Mouse (Mus musculus): ENCODE results near the gene Akp3.

Akp3 gene

DNA sequence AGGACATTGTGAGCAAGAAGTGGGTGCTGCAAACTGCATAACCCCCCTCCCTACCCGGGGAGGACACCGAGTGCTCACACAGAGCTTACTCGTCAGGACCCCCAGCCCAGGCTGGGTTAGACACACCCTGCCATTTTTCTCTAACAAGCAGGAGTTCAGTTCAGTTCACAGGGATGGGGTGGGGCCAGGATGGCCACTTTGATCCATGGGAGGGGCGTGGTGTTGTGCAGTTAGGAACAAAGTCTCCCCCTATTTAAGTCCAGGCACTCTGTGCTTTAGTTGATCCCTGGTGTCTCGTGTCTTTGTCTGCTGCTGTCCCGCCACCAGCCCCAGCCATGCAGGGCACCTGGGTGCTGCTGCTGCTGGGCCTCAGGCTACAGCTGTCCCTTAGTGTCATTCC is at the start of gene Akp3:
Gene Akp3 (plus strand): TSS at position 301 of the 400 bp plus-strand sequence.
- no peak for DNase-seq (ENCODE audit: low spot score)

DNA sequence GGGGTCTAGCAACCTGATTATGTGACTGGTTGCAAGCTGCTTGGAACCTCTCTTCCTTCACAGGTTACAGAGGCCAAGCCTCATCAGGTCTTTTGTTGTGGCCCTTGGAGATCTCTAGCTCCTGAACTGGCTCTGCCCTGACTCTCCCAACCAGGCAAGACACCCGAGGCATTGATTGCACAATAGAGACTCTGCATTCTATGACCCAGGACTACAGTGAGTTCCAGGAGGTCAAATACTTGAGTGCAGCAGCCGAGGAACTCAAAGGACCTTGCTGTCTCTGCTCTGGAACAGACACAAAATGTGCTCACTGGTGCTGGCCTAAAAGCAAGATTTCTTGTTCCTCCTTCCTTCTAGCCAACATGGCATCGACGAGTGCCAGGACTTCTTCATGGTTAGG is 38.6 kb upstream of the Akp3 start:
- no peak for DNase-seq (ENCODE audit: low spot score)

DNA sequence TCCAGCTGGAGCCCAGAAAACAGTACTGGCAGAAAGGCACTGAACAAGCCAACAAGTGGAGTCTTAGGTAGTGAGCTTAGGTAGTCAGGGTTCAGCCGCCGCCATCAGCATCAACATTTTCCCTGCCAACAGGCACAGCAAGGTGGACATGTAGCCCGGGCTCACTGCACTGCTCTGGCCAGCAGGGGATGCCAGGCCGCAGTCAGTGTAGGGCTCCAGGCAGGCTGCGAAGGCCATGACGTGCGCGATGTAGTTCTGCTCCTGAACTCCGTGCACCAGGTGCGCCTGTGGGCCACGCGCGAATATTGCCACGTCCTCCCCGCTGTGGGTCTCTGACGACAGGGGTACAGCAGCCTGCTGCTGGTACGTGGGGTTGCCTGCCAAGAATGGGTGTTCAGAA is 37.8 kb upstream of the Akp3 start:
- no peak for DNase-seq (ENCODE audit: low spot score)

DNA sequence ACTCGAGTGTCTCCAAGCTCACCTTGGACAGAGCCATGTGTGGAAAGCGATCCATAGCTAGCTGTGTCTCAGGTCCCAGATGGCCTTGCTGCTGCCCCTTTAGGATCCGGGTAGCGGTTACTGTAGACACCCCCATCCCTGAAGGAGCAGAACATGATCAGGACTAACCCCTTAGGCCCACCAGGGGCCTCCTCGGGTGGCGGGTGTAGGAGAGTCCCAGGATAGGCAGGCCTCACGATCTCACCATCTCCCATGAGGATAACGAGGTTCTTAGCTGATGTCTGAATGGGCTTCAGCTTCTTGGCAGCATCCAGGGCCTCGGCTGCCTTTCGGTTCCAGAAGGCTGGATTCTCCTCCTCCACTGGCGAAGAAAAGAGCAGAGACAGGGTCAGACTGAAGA is 35.5 kb upstream of the Akp3 start:
- DNase-seq (ENCODE audit: low spot score) = no peak

DNA sequence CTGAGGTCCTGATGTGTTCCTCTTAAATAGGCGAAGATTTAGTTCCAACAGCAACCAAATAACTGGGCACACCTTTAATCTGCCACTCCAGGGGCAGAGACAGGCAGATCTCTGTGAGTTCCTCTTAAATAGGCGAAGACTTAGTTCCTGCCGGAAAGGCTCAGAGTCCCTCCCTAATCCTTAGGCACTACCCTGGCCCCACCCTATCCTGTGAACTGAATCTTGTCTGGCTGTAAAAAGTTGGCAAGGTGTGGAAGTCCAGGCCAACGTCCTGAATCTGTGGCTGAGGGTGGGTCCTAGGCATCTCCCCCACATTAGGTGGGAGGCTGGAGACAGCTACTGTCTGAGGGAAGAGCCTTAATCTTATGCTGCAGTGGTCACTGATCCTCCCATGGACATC is 34.9 kb upstream of the Akp3 start, which contains the start of gene Alppl2:
Gene Alppl2 (minus strand): TSS at position 101 of the 400 bp plus-strand sequence.
- no peak for DNase-seq (ENCODE audit: low spot score)

DNA sequence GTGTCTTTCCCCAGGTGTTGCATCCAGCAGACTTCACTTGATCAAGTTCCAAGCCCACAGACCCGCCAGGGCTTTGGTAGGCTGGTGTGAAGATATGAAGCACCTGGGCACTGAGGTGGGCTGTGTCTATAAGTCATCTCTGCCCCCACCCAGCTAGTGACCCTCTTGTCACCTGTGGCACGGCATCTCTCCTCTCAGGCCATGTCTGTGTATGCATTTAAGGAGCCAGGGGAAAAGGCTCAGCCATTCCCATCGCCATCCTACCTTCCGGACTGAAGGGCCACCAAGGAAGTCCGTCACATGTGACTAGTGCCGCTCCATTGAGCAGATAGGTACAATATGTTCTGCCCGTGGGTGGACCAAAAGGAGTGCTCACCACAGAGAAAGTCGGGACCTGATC is 29.1 kb upstream of the Akp3 start:
- DNase-seq (ENCODE audit: low spot score) = no peak

DNA sequence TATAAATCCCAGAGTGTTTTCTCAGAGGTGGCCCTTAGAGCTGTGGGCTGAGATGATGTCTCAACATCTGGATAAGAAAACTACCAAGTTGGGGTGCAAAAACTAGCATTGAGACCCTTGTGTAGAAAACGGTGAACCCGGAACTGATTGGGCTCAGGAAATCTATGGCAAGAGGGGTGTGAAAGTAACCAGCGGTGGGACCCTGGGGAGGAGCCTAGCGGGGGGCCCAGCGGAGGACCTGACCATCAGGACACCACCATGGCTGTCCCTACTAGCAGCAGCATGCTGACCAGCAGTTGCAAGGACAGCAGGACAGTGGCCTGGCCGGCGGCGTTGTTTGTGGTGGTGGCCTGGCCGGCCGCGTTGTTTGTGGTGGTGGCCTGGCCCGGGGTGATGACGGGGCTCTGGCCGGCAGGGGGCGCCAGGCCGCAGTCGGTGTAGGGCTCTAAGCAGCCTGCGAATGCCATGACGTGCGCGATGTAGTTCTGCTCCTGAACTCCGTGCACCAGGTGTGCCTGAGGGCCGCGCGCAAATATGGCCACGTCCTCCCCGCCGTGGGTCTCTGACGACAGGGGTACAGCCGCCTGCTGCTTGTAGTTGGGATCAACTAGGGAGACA is 26.3 kb upstream of the Akp3 start:
- DNase-seq (ENCODE audit: low spot score) = peak; percentile 15

DNA sequence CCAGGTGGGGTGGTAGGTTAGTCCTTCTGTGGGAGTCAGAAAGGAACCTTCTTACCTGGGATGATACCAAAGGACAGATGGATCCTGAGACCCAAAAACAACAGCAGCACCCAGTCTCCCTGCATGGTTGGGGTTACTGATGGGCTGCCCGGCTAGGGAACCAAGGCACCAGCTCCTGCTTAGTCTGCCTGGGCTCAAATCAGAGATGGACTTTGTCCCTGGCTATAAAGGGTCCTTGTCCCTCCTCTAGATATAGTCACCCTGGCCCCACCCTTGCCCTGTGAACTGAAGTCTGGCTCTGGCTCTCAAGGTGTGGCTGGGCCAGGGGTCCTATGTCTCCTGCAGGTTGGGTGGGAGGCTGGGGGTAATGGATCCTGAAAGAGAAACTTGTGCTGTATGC is 23.4 kb upstream of the Akp3 start, which contains the start of gene Alpi:
Gene Alpi (minus strand): TSS at position 196 of the 400 bp plus-strand sequence.
- DNase-seq (ENCODE audit: low spot score) = no peak

DNA sequence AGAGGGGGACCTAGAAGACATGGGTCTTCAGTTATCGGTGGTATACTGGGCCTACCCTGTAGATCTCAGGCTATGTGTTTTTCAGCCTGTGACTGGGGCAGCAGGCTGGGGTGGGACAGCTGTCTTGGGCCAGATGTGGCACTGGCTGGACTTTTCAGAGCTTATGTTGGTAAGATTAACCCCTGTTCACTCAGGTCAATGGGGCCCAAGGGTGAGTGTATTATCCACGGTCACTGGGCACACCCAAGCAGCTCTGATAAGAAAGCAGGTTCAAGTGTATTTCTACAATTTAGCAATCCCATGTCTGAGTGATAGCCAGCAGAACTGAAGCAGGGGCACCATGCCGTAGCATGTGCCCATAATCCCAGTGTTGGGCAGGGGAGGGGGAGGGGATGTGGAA is 22.7 kb upstream of the Akp3 start:
- no peak for DNase-seq (ENCODE audit: low spot score)

DNA sequence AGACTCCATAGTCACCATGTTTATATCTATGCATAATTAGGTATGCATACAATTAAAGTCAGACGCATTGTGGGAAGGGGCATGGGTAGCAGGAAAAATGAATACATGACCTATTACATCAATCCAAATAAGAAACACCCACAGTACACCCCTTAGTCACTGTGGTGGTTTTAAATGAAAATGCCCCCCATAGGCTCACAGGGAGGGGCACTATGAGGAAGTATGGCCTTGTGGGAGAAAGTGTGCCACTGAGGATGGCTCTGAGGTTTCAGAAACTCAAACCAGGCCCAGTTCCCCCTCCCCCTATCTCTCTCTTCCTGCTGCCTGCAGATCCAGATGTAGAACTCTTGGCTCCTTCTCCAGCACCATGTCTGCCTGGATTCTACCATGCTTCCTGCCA is 20.8 kb upstream of the Akp3 start:
- no peak for DNase-seq (ENCODE audit: low spot score)

DNA sequence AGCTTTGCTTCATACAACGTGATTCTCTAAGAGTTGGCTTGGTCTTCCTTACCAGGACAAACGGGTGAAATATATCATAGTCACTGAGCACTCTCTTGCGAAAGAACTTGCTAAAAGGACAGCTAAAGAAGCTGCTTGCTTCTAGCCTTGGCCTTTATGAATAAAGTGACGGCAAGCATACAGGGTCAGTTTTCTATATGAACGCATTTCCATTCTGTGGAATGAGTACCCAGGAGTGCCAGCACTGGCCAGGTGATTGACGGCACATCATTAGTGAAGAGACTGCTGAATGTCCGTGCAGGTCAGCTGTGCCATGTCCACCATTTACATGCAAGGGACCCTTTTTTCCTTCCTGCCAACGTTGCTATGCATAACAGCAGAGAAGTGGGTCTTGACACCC is 18.2 kb upstream of the Akp3 start:
- no peak for DNase-seq (ENCODE audit: low spot score)

DNA sequence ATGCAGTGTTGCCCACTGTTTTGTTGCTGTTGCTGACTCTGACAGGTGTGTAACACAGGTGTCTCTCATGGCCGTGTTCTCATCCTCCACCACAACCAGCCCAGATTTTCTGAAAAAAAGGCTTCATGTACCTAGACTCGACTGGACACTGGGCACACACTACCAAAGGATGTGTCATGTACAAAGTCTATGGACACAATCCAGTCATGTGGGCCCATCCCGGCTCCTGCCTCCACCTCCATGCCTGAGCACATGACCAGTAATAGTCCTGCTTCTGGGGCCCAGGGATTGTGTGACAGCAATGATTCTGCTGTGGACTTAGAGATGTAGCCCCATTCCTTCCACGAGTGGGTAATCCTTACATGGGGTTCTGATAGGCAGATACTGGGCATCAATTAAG is 16.2 kb upstream of the Akp3 start:
- DNase-seq (ENCODE audit: low spot score) = no peak

DNA sequence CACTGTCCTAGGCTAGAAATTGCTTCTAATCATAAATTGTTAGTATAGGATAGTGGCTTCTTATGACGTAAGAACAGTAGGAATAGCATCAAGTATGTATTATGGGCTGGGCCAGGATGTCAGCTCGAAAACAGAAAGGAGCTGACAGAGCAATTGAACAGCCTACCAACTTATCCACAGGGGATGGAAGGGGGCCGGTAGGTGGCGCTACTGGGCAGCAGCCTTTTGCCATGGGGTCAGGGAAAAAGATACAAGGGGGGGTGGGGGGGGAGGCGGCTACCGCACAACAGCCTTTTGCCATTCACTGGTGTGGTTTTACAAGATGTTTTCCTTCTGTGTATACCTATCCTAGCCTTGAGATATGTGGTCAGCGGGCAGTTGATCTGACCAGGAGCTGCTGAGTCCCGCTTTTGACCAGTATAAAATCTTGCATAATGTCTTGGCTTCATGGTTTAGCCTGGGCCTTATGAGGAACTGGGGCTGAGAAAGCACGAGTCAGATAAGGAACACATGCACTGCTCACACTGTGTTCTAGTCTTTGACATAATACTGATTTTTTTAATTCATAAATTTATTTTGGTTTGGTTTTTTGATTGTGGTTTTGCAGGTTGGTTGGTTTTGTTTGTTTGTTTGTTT is 12.9 kb upstream of the Akp3 start:
- DNase-seq (ENCODE audit: low spot score) = no peak

DNA sequence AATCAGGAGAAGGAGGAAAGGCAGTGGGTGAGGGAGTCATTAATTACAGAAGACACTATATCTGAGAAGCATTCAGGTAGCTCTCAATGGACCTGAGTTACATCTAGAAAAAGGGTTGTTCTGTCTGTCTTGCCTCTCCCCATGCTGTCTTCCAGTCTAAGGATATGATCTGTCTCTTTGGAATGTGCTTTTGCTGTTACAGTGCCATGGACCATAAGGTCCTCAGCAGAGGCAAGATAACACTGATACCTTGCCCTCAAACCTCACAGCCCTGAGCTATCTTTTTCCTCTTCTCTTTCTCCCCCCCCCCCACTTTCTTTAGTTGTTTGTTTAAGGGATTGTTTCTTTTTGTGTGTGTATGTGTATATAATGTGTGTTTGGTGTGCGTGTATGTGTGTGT is 10.0 kb upstream of the Akp3 start:
- DNase-seq (ENCODE audit: low spot score) = no peak

DNA sequence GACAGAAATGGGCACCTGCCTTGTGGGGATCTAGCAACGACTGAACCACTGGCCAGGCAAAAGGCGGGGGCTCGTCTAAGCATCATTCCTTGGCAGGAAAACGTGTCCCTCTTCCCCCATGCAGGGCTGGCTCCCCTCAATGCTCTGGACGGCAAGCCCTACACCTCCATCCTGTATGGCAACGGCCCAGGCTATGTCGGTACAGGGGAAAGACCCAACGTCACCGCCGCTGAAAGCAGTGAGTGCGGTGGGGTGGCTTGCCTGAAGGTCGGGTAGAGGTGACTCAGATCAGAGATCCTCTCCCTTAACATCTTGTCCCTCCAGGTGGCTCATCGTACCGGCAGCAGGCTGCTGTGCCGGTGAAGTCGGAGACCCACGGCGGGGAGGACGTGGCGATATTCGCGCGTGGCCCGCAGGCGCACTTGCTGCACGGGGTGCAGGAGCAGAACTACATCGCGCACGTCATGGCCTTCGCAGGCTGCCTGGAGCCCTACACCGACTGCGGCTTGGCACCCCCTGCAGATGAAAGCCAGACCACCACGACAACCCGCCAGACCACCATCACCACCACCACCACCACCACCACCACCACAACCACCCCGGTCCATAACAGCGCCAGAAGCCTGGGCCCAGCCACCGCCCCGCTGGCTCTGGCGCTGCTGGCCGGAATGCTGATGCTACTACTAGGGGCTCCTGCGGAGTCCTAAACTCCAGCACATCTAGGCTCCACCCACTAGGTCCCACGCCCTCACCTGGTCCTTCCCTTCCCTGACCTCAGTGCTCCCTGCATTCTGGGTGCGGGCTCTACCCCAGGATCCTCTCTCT is 2.6 kb downstream of the Akp3 start:
- DNase-seq (ENCODE audit: low spot score) = no peak

DNA sequence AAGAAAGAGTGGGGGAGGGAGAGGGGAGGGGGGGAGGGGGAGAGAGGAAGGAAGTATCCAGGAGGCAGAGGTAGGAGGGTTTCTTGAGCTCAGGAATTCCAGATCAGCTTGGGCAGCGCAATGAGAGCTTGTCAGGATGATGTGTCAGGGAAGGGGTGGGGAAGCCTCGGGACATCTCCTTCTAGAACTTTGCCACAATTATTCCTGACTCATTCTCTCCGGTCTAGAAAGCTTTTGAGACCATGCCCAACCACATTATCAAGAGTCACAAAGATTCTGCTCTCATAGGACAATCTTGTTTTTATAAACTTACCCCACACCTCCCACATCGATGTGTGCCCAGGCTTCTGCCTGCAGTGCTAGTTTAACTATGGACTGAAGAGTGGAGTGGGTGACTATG is 7.0 kb downstream of the Akp3 start:
- DNase-seq (ENCODE audit: low spot score) = no peak

DNA sequence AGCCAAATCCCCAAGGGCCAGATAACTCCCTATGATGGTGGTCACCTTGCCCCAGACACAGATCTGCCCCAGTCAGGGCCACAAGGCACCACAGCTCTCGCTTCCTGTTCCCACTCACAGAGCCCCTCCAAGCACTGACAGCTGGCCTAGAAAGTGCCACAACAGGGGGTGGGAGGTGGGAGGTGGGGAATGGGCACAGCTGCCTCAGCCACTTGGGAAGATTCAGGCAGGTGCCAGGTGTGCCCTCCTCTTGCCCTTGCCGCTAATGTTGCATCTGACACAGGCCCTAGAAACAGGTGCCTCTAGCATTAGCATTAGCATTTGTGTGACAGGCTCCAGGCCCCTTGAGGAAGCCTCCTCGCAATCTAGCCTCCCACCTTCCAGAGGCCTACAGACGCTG is 16.8 kb downstream of the Akp3 start:
- no peak for DNase-seq (ENCODE audit: low spot score)

DNA sequence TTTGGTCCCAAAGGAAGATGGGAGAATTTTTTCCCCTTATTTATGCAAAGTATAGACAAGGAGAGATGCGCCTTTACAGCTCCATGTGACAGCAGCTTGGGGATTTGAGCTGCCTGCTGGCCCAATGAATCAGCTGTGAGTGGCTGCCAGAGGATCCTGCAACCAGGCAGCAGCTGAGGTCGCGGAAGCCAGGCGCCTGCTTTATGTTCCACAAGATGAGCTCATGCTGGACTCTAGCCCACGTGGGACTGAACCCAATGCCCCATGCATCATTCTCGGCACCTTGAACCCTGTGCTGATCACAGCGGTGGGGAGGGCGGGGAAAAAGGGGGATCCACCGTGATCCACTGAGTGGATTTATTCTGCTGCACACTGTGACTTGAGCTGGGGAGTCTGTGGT is 17.7 kb downstream of the Akp3 start:
- no peak for DNase-seq (ENCODE audit: low spot score)

DNA sequence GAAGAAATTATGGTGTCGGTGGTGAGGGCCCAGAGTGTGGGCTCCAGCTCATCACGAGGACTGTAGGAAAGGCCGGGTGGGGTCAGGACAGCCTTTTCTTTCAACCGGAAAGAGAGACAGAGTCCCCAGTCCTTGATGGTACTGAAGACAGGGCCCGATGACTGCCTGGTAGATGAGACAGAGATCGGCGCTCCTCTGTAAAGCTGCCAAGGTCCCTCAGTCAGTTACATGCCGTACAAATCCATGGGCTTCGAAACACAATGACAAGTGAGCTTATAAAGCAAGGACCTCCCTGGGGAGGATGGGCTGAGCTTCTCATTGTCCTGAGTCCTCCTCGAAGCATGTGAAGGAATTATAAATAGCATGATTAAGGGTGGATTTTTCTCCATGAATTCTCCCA is 18.4 kb downstream of the Akp3 start:
- no peak for DNase-seq (ENCODE audit: low spot score)

DNA sequence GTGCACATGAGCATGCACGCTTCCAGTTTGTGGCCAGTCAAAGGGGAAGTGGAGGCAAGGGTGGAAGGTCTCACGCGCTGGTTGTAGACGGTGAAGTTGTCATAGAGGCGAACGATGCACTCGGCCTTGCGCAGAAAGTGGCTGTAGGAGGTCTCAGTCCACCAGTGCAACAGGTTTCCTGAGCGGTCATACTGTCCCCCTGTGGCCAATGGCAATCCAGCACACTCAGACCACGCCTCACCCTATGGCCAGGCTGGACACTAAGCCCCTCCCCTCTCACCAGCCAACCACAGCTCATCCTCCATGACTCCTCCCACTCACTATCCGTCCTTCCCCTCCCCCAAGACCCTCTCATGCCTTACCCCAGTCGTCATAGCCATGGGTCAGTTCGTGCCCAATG is 24.6 kb downstream of the Akp3 start:
- no peak for DNase-seq (ENCODE audit: low spot score)

DNA sequence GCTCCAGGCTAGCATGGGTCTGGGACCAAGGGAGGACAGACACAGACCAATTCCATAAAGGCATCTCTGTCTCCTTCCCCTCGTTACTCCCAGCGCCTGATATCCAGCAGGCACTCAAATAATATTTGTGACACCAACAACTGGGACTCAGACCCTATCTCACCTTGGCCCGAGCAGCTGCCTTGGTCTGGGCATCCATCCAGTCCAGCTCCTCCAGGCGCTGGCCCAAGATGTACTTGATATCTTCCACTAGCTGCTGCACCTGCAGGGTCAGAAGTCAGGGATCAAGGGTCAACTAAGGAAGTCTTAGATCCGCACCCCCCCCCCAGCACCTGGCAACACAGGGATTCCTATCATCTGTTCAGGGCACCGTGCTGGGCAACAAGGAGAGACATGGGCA is 26.5 kb downstream of the Akp3 start:
- DNase-seq (ENCODE audit: low spot score) = no peak

DNA sequence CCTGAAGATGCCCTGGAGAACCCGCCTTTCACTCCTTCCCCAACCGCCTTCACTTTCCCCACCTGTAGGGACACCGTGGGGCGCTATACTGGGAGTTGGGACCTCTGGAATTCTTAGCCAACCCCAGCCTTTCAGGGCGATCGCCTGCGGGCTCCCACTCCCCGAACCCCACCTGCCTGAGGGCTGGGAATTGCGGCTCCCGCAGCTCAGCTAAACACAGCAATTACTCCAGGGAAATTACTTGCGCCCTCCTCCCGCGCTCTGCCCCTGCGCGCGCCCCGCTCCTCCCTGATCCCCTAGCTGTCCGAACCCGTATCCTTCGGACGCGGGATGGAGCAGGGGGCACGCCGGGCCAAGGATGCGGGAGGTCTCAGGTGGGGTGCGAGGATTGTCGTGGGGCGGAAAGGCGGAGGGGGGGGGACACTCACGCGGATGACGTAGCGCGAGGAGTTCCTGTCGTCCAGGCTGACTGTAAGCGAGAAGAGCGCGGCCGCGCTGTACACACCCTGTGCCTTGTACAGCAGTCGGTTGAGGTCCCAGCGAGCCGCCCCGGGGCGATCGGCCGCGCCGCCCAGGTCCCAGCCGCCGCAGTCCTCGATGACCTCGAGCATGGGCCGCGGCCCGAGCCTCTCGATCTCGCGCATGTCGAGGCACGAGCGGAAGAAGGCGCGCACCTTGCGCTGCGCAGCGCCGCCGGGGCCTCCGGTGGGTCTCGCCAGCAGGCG is 29.2 kb downstream of the Akp3 start:
- no peak for DNase-seq (ENCODE audit: low spot score)
